Mouse (Mus musculus): ENCODE measurements around the gene Hmg20b. TPM values are rescaled to one million over a fixed set of nuclear protein-coding genes. Genes with fewer than 3 reads are reported as not detected.
A peak's percentile ranks its signal among the peaks of the same experiment; 100 is the strongest.

The Hmg20b gene
- polyA plus RNA-seq, 1 experiment from 2014 or later: 122 TPM

GRCm38 (mm10) chr10:81389373-81389772, 39.1 kb upstream of the Hmg20b start:
- H3K4me1 ChIP-seq (replicated peaks): peaks cover 33% of the 10 kb centered on the region
- no peaks in the 10 kb centered on the region for H3K9me3 ChIP-seq
- H3K27ac ChIP-seq: no peak overlapping the region; the same call in 1 of the 2 replicates
- no peaks in the 10 kb centered on the region for H3K27me3 ChIP-seq
- WGBS: 66% methylated on average over 3 of the region's 3 CpGs
- no peak overlapping the region for H3K4me3 ChIP-seq (replicated peaks)
- H3K36me3 ChIP-seq: peaks cover 50% of the 10 kb centered on the region
- no peak overlapping the region for H3K4me2 ChIP-seq
- H3K9ac ChIP-seq (replicated peaks): no peak overlapping the region
- no peak for ATAC-seq (ENCODE audit: insufficient number of reproducible peaks, insufficient read depth, low FRiP score, low TSS enrichment, low read depth)

DNA sequence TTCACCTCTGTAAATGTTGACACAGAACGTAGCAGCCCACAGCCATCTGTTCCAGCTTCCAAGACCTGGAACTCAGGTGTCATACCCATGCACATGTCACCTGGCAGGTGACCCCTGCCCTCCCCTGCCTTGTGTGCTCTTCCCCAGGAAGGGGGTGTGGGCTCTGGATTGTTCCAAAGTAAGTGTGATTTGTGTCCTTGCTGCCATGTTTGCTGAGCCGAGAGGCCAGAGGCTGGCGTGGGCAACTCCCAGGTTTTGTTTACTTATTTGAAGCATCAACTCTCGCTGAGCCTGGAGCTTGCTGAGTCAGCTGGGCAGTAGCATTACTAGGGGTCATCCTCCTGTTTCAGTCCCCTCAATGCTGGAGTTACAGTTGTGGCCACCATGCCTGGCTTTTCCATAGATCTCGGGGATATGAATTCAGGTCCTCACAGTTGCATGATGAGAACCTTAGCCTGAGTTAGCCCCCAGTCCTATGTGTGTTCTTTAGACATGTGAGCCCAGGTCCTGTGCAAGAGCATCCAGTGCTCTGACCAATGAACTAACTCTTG, 38.3 kb upstream of the Hmg20b start, which contains the start of gene Gm48552:
Gm48552 (plus strand) TSS at position 501 of the 551 bp plus-strand sequence.
- 82% methylated on average over 5 of the region's 5 CpGs for WGBS
- Histone ChIP-seq H3K4me3 (replicated peaks) (no peak within 1 kb of the TSS; the same call in 1 of the 2 replicates), H3K9ac (replicated peaks) (no peak within 1 kb of the TSS), H3K36me3 (peaks cover 50% of the 10 kb centered on the region), H3K4me2 (no peak within 1 kb of the TSS), H3K4me1 (replicated peaks) (peaks cover 30% of the 10 kb centered on the region), H3K9me3 (no peaks in the 10 kb centered on the region), H3K27me3 (no peaks in the 10 kb centered on the region), H3K27ac (no peak within 1 kb of the TSS; the same call in 1 of the 2 replicates)
- ATAC-seq (ENCODE audit: insufficient number of reproducible peaks, insufficient read depth, low FRiP score, low TSS enrichment, low read depth): no peak

- H3K4me2 ChIP-seq: no peak overlapping the region
- peaks cover 22% of the 10 kb centered on the region for H3K4me1 ChIP-seq (replicated peaks)
- no peak overlapping the region for H3K9ac ChIP-seq (replicated peaks)
- H3K36me3 ChIP-seq: peaks cover 50% of the 10 kb centered on the region
- no peak for ATAC-seq (ENCODE audit: insufficient number of reproducible peaks, insufficient read depth, low FRiP score, low TSS enrichment, low read depth)
- WGBS: 92% methylated on average over 20 of the region's 20 CpGs
- H3K27me3 ChIP-seq: no peaks in the 10 kb centered on the region
- H3K4me3 ChIP-seq (replicated peaks): no peak overlapping the region; the same call in 1 of the 2 replicates
- no peak overlapping the region for H3K27ac ChIP-seq
- H3K9me3 ChIP-seq: no peaks in the 10 kb centered on the region
Measured at GRCm38 (mm10) chr10:81387716-81388115, 37.4 kb upstream of the Hmg20b start.

DNA sequence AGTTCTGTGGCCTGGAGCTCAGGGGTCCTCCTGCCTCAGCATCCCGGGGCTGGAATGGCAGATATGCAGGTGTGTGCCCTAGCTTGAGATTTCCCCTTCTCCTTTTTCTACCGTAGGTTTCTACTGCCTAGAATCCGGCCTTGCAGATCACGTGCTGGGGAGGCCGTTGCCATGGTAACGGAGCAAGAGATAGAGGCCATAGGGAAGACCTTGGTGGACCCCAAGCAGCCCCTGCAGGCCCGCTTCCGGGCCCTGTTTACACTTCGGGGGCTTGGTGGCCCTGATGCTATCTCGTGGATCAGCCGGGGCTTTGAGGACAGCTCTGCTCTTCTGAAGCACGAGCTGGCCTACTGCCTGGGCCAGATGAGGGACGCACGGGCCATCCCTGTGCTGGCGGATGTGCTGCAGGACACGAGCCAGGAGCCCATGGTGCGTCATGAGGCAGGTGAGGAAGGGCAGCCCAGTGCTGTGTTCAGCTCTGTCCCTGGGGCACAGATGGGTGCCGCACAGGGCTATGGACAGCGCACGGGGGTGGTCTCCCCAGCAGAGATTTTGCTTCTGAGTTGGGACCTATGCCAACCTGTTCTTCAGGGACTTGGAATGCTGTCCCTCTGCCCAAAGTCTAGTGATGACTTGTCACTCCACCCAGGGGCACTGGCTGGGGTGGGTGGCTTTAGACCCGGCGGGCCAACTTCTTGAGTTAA, 35.5 kb upstream of the Hmg20b start:
- WGBS: 85% methylated on average over 22 of the region's 22 CpGs
- ATAC-seq (ENCODE audit: insufficient number of reproducible peaks, insufficient read depth, low FRiP score, low TSS enrichment, low read depth): no peak
- Histone ChIP-seq H3K4me1 (replicated peaks) (peaks cover 18% of the 10 kb centered on the region), H3K4me3 (replicated peaks) (peak overlapping the region; percentile 92), H3K9me3 (no peaks in the 10 kb centered on the region), H3K4me2 (peak overlapping the region; percentile 84), H3K36me3 (peaks cover 46% of the 10 kb centered on the region), H3K27me3 (no peaks in the 10 kb centered on the region), H3K9ac (replicated peaks) (no peak overlapping the region), H3K27ac (no peak overlapping the region)

DNA sequence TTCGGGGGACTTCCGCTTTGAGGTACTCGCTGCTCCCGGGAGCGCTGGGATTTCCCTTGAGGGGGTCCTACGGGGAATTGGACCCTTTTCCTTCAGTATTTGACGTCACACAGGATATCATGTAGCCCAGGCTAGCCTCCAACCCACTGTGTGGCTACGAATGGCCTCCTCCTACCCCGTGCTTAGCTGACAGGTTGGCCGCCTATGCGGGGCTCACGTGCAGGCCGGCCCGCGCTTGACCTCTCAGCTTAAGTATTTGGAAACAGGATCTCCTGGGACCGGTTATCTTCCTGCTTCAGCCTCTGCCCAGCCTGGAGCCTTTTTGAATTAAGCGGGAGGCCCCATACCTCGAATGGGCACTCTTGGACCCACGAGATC, 34.3 kb upstream of the Hmg20b start:
- Histone ChIP-seq H3K9ac (replicated peaks) (peak overlapping the region; percentile 85), H3K36me3 (peaks cover 41% of the 10 kb centered on the region), H3K4me3 (replicated peaks) (peak overlapping the region; percentile 92), H3K9me3 (no peaks in the 10 kb centered on the region), H3K27ac (peak overlapping the region; percentile 79), H3K4me2 (peak overlapping the region; percentile 84), H3K4me1 (replicated peaks) (peaks cover 13% of the 10 kb centered on the region), H3K27me3 (no peaks in the 10 kb centered on the region)
- no peak; the same call in 1 of the 2 replicates for ATAC-seq (ENCODE audit: insufficient number of reproducible peaks, insufficient read depth, low FRiP score, low TSS enrichment, low read depth)
- WGBS: under 1% methylated on average over 19 of the region's 19 CpGs

GRCm38 (mm10) chr10:81383802-81384604, 33.7 kb upstream of the Hmg20b start, which contains the start of the genes Dohh and Gm48551:
Gene Dohh (plus strand): TSS chr10:81384428.
Gene Gm48551 (plus strand): TSS chr10:81384466.
- Histone ChIP-seq H3K36me3 (peaks cover 35% of the 10 kb centered on the region), H3K9me3 (no peaks in the 10 kb centered on the region), H3K4me3 (replicated peaks) (peak within 1 kb of the TSS; percentile 92), H3K4me2 (peak within 1 kb of the TSS; percentile 84), H3K27me3 (no peaks in the 10 kb centered on the region), H3K27ac (peak within 1 kb of the TSS; percentile 79), H3K4me1 (replicated peaks) (peaks cover 16% of the 10 kb centered on the region), H3K9ac (replicated peaks) (peak within 1 kb of the TSS; percentile 85)
- WGBS: 8% methylated on average over 54 of the region's 54 CpGs
- peak; percentile 90 for ATAC-seq (ENCODE audit: insufficient number of reproducible peaks, insufficient read depth, low FRiP score, low TSS enrichment, low read depth)

DNA sequence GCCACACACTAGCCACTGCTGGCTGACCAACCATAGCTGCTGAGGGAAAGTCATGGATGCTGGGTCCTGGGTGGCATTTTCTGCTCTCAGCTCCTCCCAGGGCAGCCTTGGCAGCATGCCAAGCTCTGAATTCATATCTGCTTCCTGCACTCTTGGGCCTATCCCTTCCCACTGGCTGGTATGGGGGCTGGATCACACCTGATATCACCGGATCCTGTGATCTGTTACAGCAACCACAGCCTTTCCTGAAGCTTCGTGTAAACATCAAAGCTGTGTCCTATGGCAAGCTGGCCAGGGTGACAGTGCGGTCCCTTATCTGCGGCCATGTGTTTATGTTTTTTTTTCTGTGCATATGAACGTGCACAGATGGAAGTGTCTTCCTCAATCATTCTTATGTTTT, 31.8 kb upstream of the Hmg20b start:
- Histone ChIP-seq H3K27ac (0 out of 2 replicates have a peak overlapping the region, but pooled peaks have one; percentile 7), H3K36me3 (peaks cover 16% of the 10 kb centered on the region), H3K9ac (replicated peaks) (no peak overlapping the region), H3K9me3 (no peaks in the 10 kb centered on the region), H3K4me2 (no peak overlapping the region), H3K4me3 (replicated peaks) (no peak overlapping the region), H3K4me1 (replicated peaks) (peaks cover 21% of the 10 kb centered on the region), H3K27me3 (no peaks in the 10 kb centered on the region)
- WGBS: 88% methylated on average over 5 of the region's 5 CpGs
- no peak for ATAC-seq (ENCODE audit: insufficient number of reproducible peaks, insufficient read depth, low FRiP score, low TSS enrichment, low read depth)

DNA sequence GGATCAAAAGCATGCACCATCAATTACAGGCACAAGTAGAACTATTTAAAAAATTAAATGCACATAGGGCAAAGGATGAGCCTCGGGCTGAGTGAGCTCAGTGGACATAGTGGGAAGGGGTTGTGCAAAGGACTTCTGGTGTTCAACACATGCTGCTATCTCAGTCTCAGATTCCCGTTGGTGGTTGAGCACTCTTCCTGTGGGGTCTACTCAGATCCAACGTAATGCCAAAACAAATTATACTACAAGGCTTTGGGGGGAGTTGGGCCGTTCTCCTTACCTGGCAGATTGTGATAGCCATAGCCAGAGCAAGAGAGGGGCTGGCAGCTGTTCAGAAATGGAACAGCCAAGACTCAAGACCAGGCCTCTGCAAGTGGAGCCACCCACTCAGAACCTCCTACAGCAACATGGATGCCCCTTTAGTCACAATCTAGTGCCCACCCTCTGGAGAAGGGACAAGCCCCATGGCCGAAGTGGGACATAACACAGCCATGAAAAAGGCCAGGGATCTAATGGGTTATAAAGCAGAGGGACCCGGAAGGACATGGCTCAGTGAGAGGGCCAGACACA, 29.6 kb upstream of the Hmg20b start:
- H3K9me3 ChIP-seq: no peaks in the 10 kb centered on the region
- no peak for ATAC-seq (ENCODE audit: insufficient number of reproducible peaks, insufficient read depth, low FRiP score, low TSS enrichment, low read depth)
- 91% methylated on average over 6 of the region's 6 CpGs for WGBS
- H3K9ac ChIP-seq (replicated peaks): no peak overlapping the region
- peaks cover 27% of the 10 kb centered on the region for H3K4me1 ChIP-seq (replicated peaks)
- no peak overlapping the region for H3K4me2 ChIP-seq
- H3K4me3 ChIP-seq (replicated peaks): no peak overlapping the region
- no peak overlapping the region for H3K27ac ChIP-seq
- peaks cover 17% of the 10 kb centered on the region for H3K36me3 ChIP-seq
- H3K27me3 ChIP-seq: no peaks in the 10 kb centered on the region

GRCm38 (mm10) chr10:81379183-81379553, 28.9 kb upstream of the Hmg20b start:
- Histone ChIP-seq H3K27ac (peak overlapping the region; percentile 73), H3K27me3 (no peaks in the 10 kb centered on the region), H3K36me3 (peaks cover 23% of the 10 kb centered on the region), H3K4me3 (replicated peaks) (peak overlapping the region; percentile 84), H3K4me2 (peak overlapping the region; percentile 90), H3K9ac (replicated peaks) (peak overlapping the region; percentile 55), H3K4me1 (replicated peaks) (peaks cover 25% of the 10 kb centered on the region), H3K9me3 (no peaks in the 10 kb centered on the region)
- WGBS: 61% methylated on average over 3 of the region's 3 CpGs
- ATAC-seq (ENCODE audit: insufficient number of reproducible peaks, insufficient read depth, low FRiP score, low TSS enrichment, low read depth): 0 out of 2 replicates have a peak, but pooled peaks have one; percentile 0

DNA sequence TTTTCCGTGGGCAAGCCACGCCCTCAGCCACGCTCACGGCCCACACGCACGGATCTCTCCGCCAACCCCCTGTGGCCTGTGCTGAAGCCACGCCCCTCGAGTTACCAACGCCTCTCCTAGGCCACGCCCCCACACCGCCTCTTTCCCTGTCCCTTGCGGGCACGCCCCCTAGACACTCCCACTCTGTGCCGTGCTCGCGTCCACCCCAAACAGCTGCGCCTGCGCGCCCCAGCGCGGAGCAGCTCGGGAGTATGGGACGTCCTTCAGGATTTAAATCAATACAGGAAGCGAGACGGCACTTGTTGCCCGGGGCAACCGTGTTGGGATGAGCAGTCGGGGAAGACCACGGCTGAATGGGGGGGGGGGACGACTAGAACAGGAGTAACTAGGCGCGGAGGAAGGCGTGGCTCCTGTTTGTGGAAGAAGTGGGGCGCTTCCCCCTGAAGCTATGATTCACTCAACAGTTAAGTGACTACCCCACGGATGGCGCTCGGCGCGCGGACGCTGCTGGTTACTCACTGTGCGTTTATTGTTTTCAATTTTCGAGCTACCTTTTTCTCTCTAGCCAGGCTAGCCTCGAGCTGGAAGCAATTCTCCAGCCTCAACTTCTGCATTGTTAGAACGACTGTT, 28.4 kb upstream of the Hmg20b start:
- ATAC-seq (ENCODE audit: insufficient number of reproducible peaks, insufficient read depth, low FRiP score, low TSS enrichment, low read depth): peak; percentile 94
- peak overlapping the region; percentile 90 for H3K4me2 ChIP-seq
- H3K9me3 ChIP-seq: no peaks in the 10 kb centered on the region
- H3K4me3 ChIP-seq (replicated peaks): peak overlapping the region; percentile 84
- H3K9ac ChIP-seq (replicated peaks): peak overlapping the region; percentile 90
- H3K36me3 ChIP-seq: peaks cover 28% of the 10 kb centered on the region
- peak overlapping the region; percentile 74 for H3K27ac ChIP-seq
- no peaks in the 10 kb centered on the region for H3K27me3 ChIP-seq
- 1% methylated on average over 46 of the region's 46 CpGs for WGBS
- H3K4me1 ChIP-seq (replicated peaks): peaks cover 25% of the 10 kb centered on the region
